Mouse (Mus musculus) kidney, adult 8-10 months (tissue): ENCODE results near the gene Siglecg.
A peak's percentile ranks its signal among the peaks of the same experiment; 100 is the strongest.
"Not testable (repeated sequence)": the region's sequence is repeated elsewhere in the genome, so short reads cannot be mapped to it uniquely, and the experiment has no call there.

Source experiments
- DNase-seq, 2 experiments: peaks; one replicate each; pipeline ENCODE4 v3.0.0; 2022

Gene Siglecg

GRCm38 (mm10) chr7:43408131-43408553, at the start of gene Siglecg:
Siglecg (plus strand) TSS chr7:43408204.
- no peak for DNase-seq

GRCm38 (mm10) chr7:43358556-43358955, 49.4 kb upstream of the Siglecg start:
- no peak for DNase-seq

GRCm38 (mm10) chr7:43361442-43361841, 46.6 kb upstream of the Siglecg start:
- DNase-seq, result no peak

- DNase-seq, result no peak
Measured at GRCm38 (mm10) chr7:43362021-43362420, 46.0 kb upstream of the Siglecg start.

- DNase-seq, result peak; percentile 5 to 54
Measured at GRCm38 (mm10) chr7:43378226-43378625, 29.8 kb upstream of the Siglecg start.

GRCm38 (mm10) chr7:43392349-43393121, 15.5 kb upstream of the Siglecg start:
- no peak for DNase-seq

GRCm38 (mm10) chr7:43399501-43399900, 8.5 kb upstream of the Siglecg start:
- DNase-seq, result no peak

- no peak for DNase-seq
Measured at GRCm38 (mm10) chr7:43402718-43403117, 5.3 kb upstream of the Siglecg start.

- no peak for DNase-seq
Measured at GRCm38 (mm10) chr7:43407573-43407972, 431 bp upstream of the Siglecg start.

GRCm38 (mm10) chr7:43409084-43409483, 1.1 kb downstream of the Siglecg start:
- DNase-seq, result no peak

- DNase-seq, result not testable (repeated sequence)
Measured at GRCm38 (mm10) chr7:43411724-43412123, 3.7 kb downstream of the Siglecg start.

- DNase-seq, result no peak
Measured at GRCm38 (mm10) chr7:43417298-43417697, 9.3 kb downstream of the Siglecg start.

- DNase-seq, result peak; percentile 68 to 91
Measured at GRCm38 (mm10) chr7:43422995-43423617, 15.1 kb downstream of the Siglecg start.

- no peak for DNase-seq
Measured at GRCm38 (mm10) chr7:43423991-43424625, 16.1 kb downstream of the Siglecg start.

GRCm38 (mm10) chr7:43427406-43427805, 19.4 kb downstream of the Siglecg start, which contains the start of gene Lim2:
Lim2 (plus strand) TSS chr7:43427670.
- DNase-seq, result no peak

- DNase-seq, result no peak
Measured at GRCm38 (mm10) chr7:43429500-43429899, 21.5 kb downstream of the Siglecg start.

- DNase-seq, result no peak
Measured at GRCm38 (mm10) chr7:43432891-43433290, 24.9 kb downstream of the Siglecg start.

- DNase-seq, result no peak
Measured at GRCm38 (mm10) chr7:43434676-43435075, 26.7 kb downstream of the Siglecg start.

- DNase-seq, result no peak
Measured at GRCm38 (mm10) chr7:43436341-43437255, 28.6 kb downstream of the Siglecg start, which contains the start of gene Nkg7. Nkg7 (plus strand) TSS chr7:43437073.

- no peak for DNase-seq
Measured at GRCm38 (mm10) chr7:43438611-43439010, 30.6 kb downstream of the Siglecg start.

- DNase-seq, result no peak
Measured at GRCm38 (mm10) chr7:43440482-43440881, 32.5 kb downstream of the Siglecg start, which contains the start of gene Cldnd2. Cldnd2 (plus strand) TSS chr7:43440782.

- DNase-seq, result peak in 1 of 2 experiments; percentile 41
Measured at GRCm38 (mm10) chr7:43441071-43441470, 33.1 kb downstream of the Siglecg start.
